Mouse (Mus musculus) midbrain, embryonic 15.5 days (tissue): Measurements from ENCODE around the gene Itpk1. TPM values are rescaled to one million over a fixed set of nuclear protein-coding genes. Genes with fewer than 3 reads are reported as not detected.

Experiments
- ATAC-seq: fragments of 200-750 bp; cut with Nextera tagmentation; replicated peaks from 2 replicates; pipeline ENCODE4 v1.8.0; 2017; ENCODE audit warnings: moderate TSS enrichment
- H3K27ac ChIP-seq: fragments of 300-500 bp; sonication (generic); 2 replicates; pipeline ENCODE4 v1.5.1; 2015; ENCODE audit warnings: mild to moderate bottlenecking, inconsistent platforms
- H3K27me3 ChIP-seq: fragments of 300-500 bp; sonication (generic); replicated peaks from 2 replicates; pipeline ENCODE4 v1.6.1; 2015; ENCODE audit warnings: inconsistent platforms
- H3K36me3 ChIP-seq: fragments of 300-500 bp; sonication (generic); replicated peaks from 2 replicates; pipeline ENCODE4 v1.6.1; 2015; ENCODE audit warnings: inconsistent platforms
- H3K4me1 ChIP-seq: fragments of 300-500 bp; sonication (generic); 2 replicates; pipeline ENCODE4 v1.6.1; 2015; ENCODE audit warnings: inconsistent platforms
- H3K4me2 ChIP-seq: fragments of 300-500 bp; sonication (generic); 2 replicates; pipeline ENCODE4 v1.6.1; 2015; ENCODE audit warnings: inconsistent platforms, mild to moderate bottlenecking, moderate library complexity
- H3K4me3 ChIP-seq: fragments of 300-500 bp; sonication (generic); 2 replicates; pipeline ENCODE4 v1.5.1; 2015; ENCODE audit warnings: mild to moderate bottlenecking, inconsistent platforms
- H3K9ac ChIP-seq: fragments of 300-500 bp; sonication (generic); 2 replicates; pipeline ENCODE4 v1.6.1; 2015; ENCODE audit warnings: mild to moderate bottlenecking, inconsistent platforms
- H3K9me3 ChIP-seq: fragments of 300-500 bp; sonication (generic); 2 replicates; pipeline ENCODE4 v1.6.1; 2016; ENCODE audit warnings: inconsistent platforms
- WGBS: fragments of 180-500 bp; shearing (Covaris S2); methylation state at CpG from one replicate; pipeline ENCODE4 v1.1.7; 2015; ENCODE audit warnings: mixed read lengths; 5-methylcytosine and 5-hydroxymethylcytosine counted together
- microRNA counts: library from miRNA; unstranded; fragments of <30 nt; microRNA quantifications from one replicate; lab custom pipeline; 2016
- microRNA-seq: library from miRNA; unstranded; fragments of <30 nt; microRNA quantifications from one replicate; pipeline ENCODE4, GENCODE M21; 2016
- polyA plus RNA-seq: library from polyadenylated mRNA; unstranded; fragments of >200 nt; fragmentation: Nextera tagmentation; extraction: Ambion mirVana; gene quantifications from 2 replicates; pipeline ENCODE4 v1.2.1, GENCODE M21; 2015

The Itpk1 gene
- polyA plus RNA-seq, 1 experiment from 2014 or later, result 34.1 TPM

GRCm38 (mm10) chr12:102545122-102545521, 159.6 kb downstream of the Itpk1 start:
- peak; percentile 73 for ATAC-seq
- H3K4me2 ChIP-seq, result no peak overlapping the region
- H3K9ac ChIP-seq, result no peak overlapping the region
- H3K36me3 ChIP-seq, result no peaks in the 10 kb centered on the region
- H3K27ac ChIP-seq, result peak overlapping the region; percentile 57
- H3K4me1 ChIP-seq, result peaks cover 8% of the 10 kb centered on the region
- no peaks in the 10 kb centered on the region for H3K27me3 ChIP-seq
- no peak overlapping the region for H3K4me3 ChIP-seq
- 39% methylated on average over 6 of the region's 6 CpGs for WGBS
- no peaks in the 10 kb centered on the region for H3K9me3 ChIP-seq

- Histone ChIP-seq H3K9me3 (no peaks in the 10 kb centered on the region), H3K4me2 (no peak overlapping the region), H3K27ac (no peak overlapping the region), H3K27me3 (no peaks in the 10 kb centered on the region), H3K4me1 (peaks cover 8% of the 10 kb centered on the region), H3K4me3 (no peak overlapping the region), H3K36me3 (no peaks in the 10 kb centered on the region), H3K9ac (no peak overlapping the region)
- 96% methylated on average over 7 of the region's 7 CpGs for WGBS
- no peak for ATAC-seq
Observed at GRCm38 (mm10) chr12:102541168-102541567, 163.6 kb downstream of the Itpk1 start.

GRCm38 (mm10) chr12:102540278-102540677, 164.5 kb downstream of the Itpk1 start:
- no peaks in the 10 kb centered on the region for H3K27me3 ChIP-seq
- ATAC-seq, result no peak
- H3K27ac ChIP-seq, result no peak overlapping the region
- H3K36me3 ChIP-seq, result no peaks in the 10 kb centered on the region
- no peak overlapping the region for H3K4me2 ChIP-seq
- H3K4me1 ChIP-seq, result peaks cover 5% of the 10 kb centered on the region
- no peak overlapping the region for H3K4me3 ChIP-seq
- H3K9me3 ChIP-seq, result no peaks in the 10 kb centered on the region
- 81% methylated on average over 8 of the region's 8 CpGs for WGBS
- H3K9ac ChIP-seq, result no peak overlapping the region

- no peak for ATAC-seq
- Histone ChIP-seq H3K9me3 (no peaks in the 10 kb centered on the region), H3K4me3 (no peak overlapping the region), H3K36me3 (no peaks in the 10 kb centered on the region), H3K4me1 (no peaks in the 10 kb centered on the region), H3K27me3 (no peaks in the 10 kb centered on the region), H3K27ac (no peak overlapping the region), H3K9ac (no peak overlapping the region), H3K4me2 (no peak overlapping the region)
- 24% methylated on average over 1 of the region's 1 CpGs for WGBS
Observed at GRCm38 (mm10) chr12:102535796-102536195, 168.9 kb downstream of the Itpk1 start.

GRCm38 (mm10) chr12:102527989-102528388, 176.7 kb downstream of the Itpk1 start:
- H3K4me3 ChIP-seq, result no peak overlapping the region
- H3K4me2 ChIP-seq, result no peak overlapping the region
- WGBS, result 62% methylated on average over 5 of the region's 5 CpGs
- no peaks in the 10 kb centered on the region for H3K36me3 ChIP-seq
- no peak overlapping the region for H3K27ac ChIP-seq
- no peaks in the 10 kb centered on the region for H3K9me3 ChIP-seq
- H3K27me3 ChIP-seq, result no peaks in the 10 kb centered on the region
- H3K4me1 ChIP-seq, result no peaks in the 10 kb centered on the region
- no peak overlapping the region for H3K9ac ChIP-seq
- ATAC-seq, result no peak

- Histone ChIP-seq H3K27ac (no peak overlapping the region), H3K9ac (no peak overlapping the region), H3K4me1 (no peaks in the 10 kb centered on the region), H3K36me3 (no peaks in the 10 kb centered on the region), H3K27me3 (no peaks in the 10 kb centered on the region), H3K4me2 (no peak overlapping the region), H3K9me3 (no peaks in the 10 kb centered on the region), H3K4me3 (no peak overlapping the region)
- WGBS, result 23% methylated on average over 6 of the region's 6 CpGs
- no peak for ATAC-seq
Observed at GRCm38 (mm10) chr12:102524760-102525159, 180.0 kb downstream of the Itpk1 start.

GRCm38 (mm10) chr12:102524216-102524615, 180.5 kb downstream of the Itpk1 start:
- 55% methylated on average over 3 of the region's 3 CpGs for WGBS
- Histone ChIP-seq H3K4me2 (no peak overlapping the region), H3K9me3 (no peaks in the 10 kb centered on the region), H3K9ac (no peak overlapping the region), H3K27me3 (no peaks in the 10 kb centered on the region), H3K27ac (no peak overlapping the region), H3K4me1 (no peaks in the 10 kb centered on the region), H3K4me3 (no peak overlapping the region), H3K36me3 (no peaks in the 10 kb centered on the region)
- ATAC-seq, result no peak

GRCm38 (mm10) chr12:102521777-102522319, 182.9 kb downstream of the Itpk1 start:
- no peaks in the 10 kb centered on the region for H3K9me3 ChIP-seq
- H3K9ac ChIP-seq, result no peak overlapping the region
- H3K27ac ChIP-seq, result no peak overlapping the region
- H3K4me1 ChIP-seq, result no peaks in the 10 kb centered on the region
- WGBS, result 44% methylated on average over 13 of the region's 13 CpGs
- H3K4me3 ChIP-seq, result no peak overlapping the region
- no peaks in the 10 kb centered on the region for H3K36me3 ChIP-seq
- ATAC-seq, result 0 out of 2 replicates have a peak, but pooled peaks have one; percentile 24
- no peaks in the 10 kb centered on the region for H3K27me3 ChIP-seq
- no peak overlapping the region for H3K4me2 ChIP-seq

- Histone ChIP-seq H3K9me3 (no peaks in the 10 kb centered on the region), H3K4me1 (no peaks in the 10 kb centered on the region), H3K27ac (no peak overlapping the region), H3K4me2 (no peak overlapping the region), H3K27me3 (no peaks in the 10 kb centered on the region), H3K36me3 (no peaks in the 10 kb centered on the region), H3K4me3 (no peak overlapping the region), H3K9ac (no peak overlapping the region)
- ATAC-seq, result no peak
- WGBS, result 88% methylated on average over 12 of the region's 12 CpGs
Observed at GRCm38 (mm10) chr12:102519929-102520720, 184.6 kb downstream of the Itpk1 start.

MicroRNAs within 50 kb of the gene (microRNA counts, 519-probe panel; counts per million panel counts)
- microRNA mmu-miR-1936 (lab: Ali Mortazavi, UCI), result not detected

Small RNAs within 50 kb of the gene (microRNA-seq; reads per million reads assigned to microRNA genes)
- gene Mir1936, result not detected

Other genes starting within 250 kb of the Itpk1 start
- 25.5 and 31.0 TPM in 2 replicates for gene Golga5, start 235.8 kb downstream of the Itpk1 start, polyA plus RNA-seq
- gene Chga, start 150.0 kb downstream of the Itpk1 start, polyA plus RNA-seq, result 152 and 155 TPM in 2 replicates
- gene Moap1, start 38.7 kb upstream of the Itpk1 start, polyA plus RNA-seq, result 73.2 and 73.3 TPM in 2 replicates
- 11.9 and 13.2 TPM in 2 replicates for gene Tmem251, start 38.8 kb upstream of the Itpk1 start, polyA plus RNA-seq
- not detected in 2 replicates for gene Gm28051, start 52.8 kb upstream of the Itpk1 start, polyA plus RNA-seq
- 46.7 and 51.0 TPM in 2 replicates for gene Gon7, start 52.9 kb upstream of the Itpk1 start, polyA plus RNA-seq
- 35.1 and 35.9 TPM in 2 replicates for gene Ubr7, start 53.0 kb upstream of the Itpk1 start, polyA plus RNA-seq
- 47.9 and 48.7 TPM in 2 replicates for gene Gm20604, start 53.7 kb upstream of the Itpk1 start, polyA plus RNA-seq
- 14.0 and 14.3 TPM in 2 replicates for gene Btbd7, start 173.5 kb upstream of the Itpk1 start, polyA plus RNA-seq
- gene Cox8c, start 194.4 kb upstream of the Itpk1 start, polyA plus RNA-seq, result not detected in 2 replicates
- 8.1 and 8.7 TPM in 2 replicates for gene Unc79, start 243.9 kb upstream of the Itpk1 start, polyA plus RNA-seq